In the genomic region with DNA sequence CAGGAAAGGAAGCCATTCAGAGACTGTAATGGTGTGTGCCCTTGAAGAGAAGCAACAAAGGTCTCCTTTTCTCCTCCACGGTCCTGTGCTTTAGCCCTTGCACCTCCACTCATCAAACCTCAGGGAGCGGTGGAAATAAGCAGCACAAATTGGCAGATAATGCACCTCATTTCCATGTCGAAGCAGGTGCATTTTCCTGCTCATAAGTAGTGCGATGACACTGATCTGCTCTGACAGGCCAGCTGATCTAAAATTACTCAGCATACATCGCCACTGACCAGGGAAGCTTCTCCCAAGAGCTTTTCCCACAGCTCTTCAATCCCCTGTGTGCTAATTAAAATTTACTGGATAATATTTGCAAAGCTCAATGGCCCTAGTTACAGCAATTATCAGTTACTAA, we compare ENCODE assay signal across 23 mouse cellular contexts.
A peak's percentile ranks its signal among the peaks of the same experiment; 100 is the strongest.
DNase-seq lines count a peak whose midpoint lies in the region; ATAC-seq lines count a peak whose summit lies in the region.
"Had no signal": no experiment of that assay in that cellular context is flagged by ENCODE, and none has a peak within 500 bp of the region (broad histone marks: within the 10 kb centered on the region; RNA-seq: fewer than 3 reads in every experiment).

No protein-coding gene starts in this region.

- H3K27ac ChIP-seq in hindbrain, embryonic 12.5 days, result no peak overlapping the region
- no peak overlapping the region; the same call in 1 of the 2 replicates for H3K27ac ChIP-seq in midbrain, embryonic 14.5 days (replicated peaks; ENCODE audit: low read depth, low read length)
- H3K27ac ChIP-seq: forebrain, embryonic 15.5 days; kidney, postnatal 0 days; layer of hippocampus, adult 2 months; left cerebral cortex, adult 2 months; limb, embryonic 13.5 days; liver, embryonic 14.5 days; stomach, embryonic 15.5 days had no signal

- peak; percentile 6 to 33 for DNase-seq in cerebellum, postnatal 25 days
- no peak for DNase-seq in cerebellum, adult 8-10 months
- DNase-seq in MN1 (ENCODE audit: low spot score), result peak; percentile 12
- peak; percentile 79 for DNase-seq in midbrain, embryonic 14.5 days
- DNase-seq in kidney, adult 9 months, result no peak
- no peak for DNase-seq in lung, postnatal 25 days (ENCODE audit: low spot score)
- DNase-seq in urinary bladder, adult 18-20 months (ENCODE audit: low spot score in 2 of 2), result no peak
- DNase-seq: adrenal gland, postnatal 14 days; B cell, adult 2 months; heart, postnatal 36 days had no signal

- WGBS in hindbrain, embryonic 12.5 days, result 51% methylated on average over 5 of the region's 5 CpGs
- 16% methylated on average over 5 of the region's 5 CpGs for whole genome bisulfite sequencing in midbrain, embryonic 14.5 days

- H3K27me3 ChIP-seq in hindbrain, embryonic 12.5 days, result no peaks in the 10 kb centered on the region
- 0 out of 2 replicates have a peak, but pooled peaks cover 3% of the 10 kb centered on the region for H3K27me3 ChIP-seq in midbrain, embryonic 14.5 days (ENCODE audit: control insufficient read depth, insufficient read depth, low read length)
- H3K27me3 ChIP-seq: forebrain, embryonic 15.5 days; heart, embryonic 12.5 days; limb, embryonic 13.5 days; stomach, embryonic 15.5 days had no signal

- no peak overlapping the region for H3K9ac ChIP-seq in hindbrain, embryonic 12.5 days
- no peak overlapping the region for H3K9ac ChIP-seq in midbrain, embryonic 14.5 days (replicated peaks; ENCODE audit: low read length)
- H3K9ac ChIP-seq: forebrain, embryonic 15.5 days; heart, embryonic 12.5 days; limb, embryonic 13.5 days; liver, embryonic 14.5 days; stomach, embryonic 15.5 days had no signal

- no peaks in the 10 kb centered on the region for H3K9me3 ChIP-seq in hindbrain, embryonic 12.5 days (replicated peaks)
- H3K9me3 ChIP-seq in midbrain, embryonic 14.5 days (ENCODE audit: control insufficient read depth, low read length), result no peaks in the 10 kb centered on the region
- H3K9me3 ChIP-seq: forebrain, embryonic 15.5 days; heart, embryonic 12.5 days; limb, embryonic 13.5 days; stomach, embryonic 15.5 days had no signal

- H3K36me3 ChIP-seq in hindbrain, embryonic 12.5 days, result no peaks in the 10 kb centered on the region
- no peaks in the 10 kb centered on the region for H3K36me3 ChIP-seq in midbrain, embryonic 14.5 days (ENCODE audit: control insufficient read depth, insufficient read depth, low read length)
- H3K36me3 ChIP-seq: forebrain, embryonic 15.5 days; heart, embryonic 12.5 days; limb, embryonic 13.5 days; stomach, embryonic 15.5 days had no signal

- peak; percentile 86 for ATAC-seq in hindbrain, embryonic 12.5 days (ENCODE audit: low FRiP score)
- peak; percentile 68; the same call in 1 of the 2 replicates for ATAC-seq in midbrain, embryonic 14.5 days (ENCODE audit: low FRiP score, low TSS enrichment)
- ATAC-seq: activated CD4-positive, CD25-positive, alpha-beta regulatory T cell, adult 4 months; forebrain, embryonic 15.5 days; intestine, embryonic 16.5 days; Patski had no signal

- H3K4me3 ChIP-seq in hindbrain, embryonic 12.5 days, result no peak overlapping the region
- H3K4me3 ChIP-seq in midbrain, embryonic 14.5 days (replicated peaks; ENCODE audit: low read depth, low read length), result no peak overlapping the region
- H3K4me3 ChIP-seq: forebrain, embryonic 15.5 days; heart, embryonic 12.5 days; layer of hippocampus, adult 2 months; left cerebral cortex, adult 2 months; limb, embryonic 13.5 days; myocyte; stomach, embryonic 15.5 days had no signal

- H3K4me2 ChIP-seq in hindbrain, embryonic 12.5 days (replicated peaks), result no peak overlapping the region
- H3K4me2 ChIP-seq in midbrain, embryonic 14.5 days (ENCODE audit: low read length), result no peak overlapping the region
- H3K4me2 ChIP-seq: forebrain, embryonic 15.5 days; heart, embryonic 12.5 days; limb, embryonic 13.5 days; stomach, embryonic 15.5 days had no signal

- H3K4me1 ChIP-seq in hindbrain, embryonic 12.5 days, result no peaks in the 10 kb centered on the region
- peaks cover 5% of the 10 kb centered on the region for H3K4me1 ChIP-seq in midbrain, embryonic 14.5 days (ENCODE audit: control insufficient read depth, insufficient read depth, low read length)
- H3K4me1 ChIP-seq: heart, embryonic 12.5 days; limb, embryonic 13.5 days; stomach, embryonic 15.5 days had no signal

Comparison
In these comparisons a context has a peak if more than half of its experiments do, and no peak if none do; other contexts are left out.
1. DNase-seq: peak in cerebellum, postnatal 25 days (2 of 2), MN1 (single experiment) and midbrain, embryonic 14.5 days (single experiment); none in cerebellum, adult 8-10 months (single experiment), kidney, adult 9 months (single experiment), lung, postnatal 25 days (single experiment) and urinary bladder, adult 18-20 months (0 of 2).